Mouse (Mus musculus): ENCODE data around the gene Camk1.

GRCm38 (mm10) chr6:113361476-113361875 lies 17.7 kb upstream of the Camk1 start:
- TF ChIP-seq CTCF (IDR thresholded peaks at IDR 0.05; ENCODE audit: borderline replicate concordance, extremely low read depth, insufficient read depth, insufficient read length) (no peak), POLR2A (IDR thresholded peaks at IDR 0.05; ENCODE audit: borderline replicate concordance, extremely low read depth, insufficient read depth, insufficient read length, poor library complexity, severe bottlenecking) (no peak)
